Mouse (Mus musculus): ENCODE measurements around the gene Gng10. TPM values are rescaled to one million over a fixed set of nuclear protein-coding genes. Genes with fewer than 3 reads are reported as not detected.

Gene Gng10
- polyA plus RNA-seq, 1 experiment from 2014 or later: 89.6 TPM

GRCm38 (mm10) chr4:59009186-59009585 lies 25.7 kb upstream of the Gng10 start:
- no peaks in the 10 kb centered on the region for H3K9me3 ChIP-seq (ENCODE audit: control insufficient read depth, low read length)
- no peaks in the 10 kb centered on the region for H3K27me3 ChIP-seq (ENCODE audit: control insufficient read depth, insufficient read depth, low read length)
- ATAC-seq (ENCODE audit: insufficient read depth, low FRiP score, low TSS enrichment) (no peak), DNase-seq (ENCODE audit: low spot score) (no peak)
- H3K4me2 ChIP-seq (ENCODE audit: low read depth): no peak overlapping the region
- peaks cover under 1% of the 10 kb centered on the region; the same call in 1 of the 2 replicates for H3K4me1 ChIP-seq (ENCODE audit: control insufficient read depth, insufficient read depth, low read length)
- H3K9ac ChIP-seq (ENCODE audit: low read length): no peak overlapping the region
- no peak overlapping the region for H3K4me3 ChIP-seq (ENCODE audit: low read depth, low read length)
- H3K36me3 ChIP-seq (ENCODE audit: control insufficient read depth, insufficient read depth, low read length): no peaks in the 10 kb centered on the region
- 88% methylated on average over 7 of the region's 7 CpGs for WGBS
- no peak overlapping the region for H3K27ac ChIP-seq (ENCODE audit: low read depth, low read length)

GRCm38 (mm10) chr4:59009696-59010095 lies 25.2 kb upstream of the Gng10 start:
- Histone ChIP-seq H3K9ac (ENCODE audit: low read length) (no peak overlapping the region), H3K4me2 (ENCODE audit: low read depth) (no peak overlapping the region), H3K27me3 (ENCODE audit: control insufficient read depth, insufficient read depth, low read length) (no peaks in the 10 kb centered on the region), H3K9me3 (ENCODE audit: control insufficient read depth, low read length) (no peaks in the 10 kb centered on the region), H3K4me3 (ENCODE audit: low read depth, low read length) (no peak overlapping the region), H3K4me1 (ENCODE audit: control insufficient read depth, insufficient read depth, low read length) (no peaks in the 10 kb centered on the region; the same call in 1 of the 2 replicates), H3K36me3 (ENCODE audit: control insufficient read depth, insufficient read depth, low read length) (no peaks in the 10 kb centered on the region), H3K27ac (ENCODE audit: low read depth, low read length) (no peak overlapping the region)
- WGBS: 89% methylated on average over 4 of the region's 4 CpGs
- DNase-seq (ENCODE audit: low spot score): no peak
- ATAC-seq (ENCODE audit: insufficient read depth, low FRiP score, low TSS enrichment): no peak

- ATAC-seq (ENCODE audit: insufficient read depth, low FRiP score, low TSS enrichment) (no peak), DNase-seq (ENCODE audit: low spot score) (no peak)
- Histone ChIP-seq H3K4me1 (ENCODE audit: control insufficient read depth, insufficient read depth, low read length) (no peaks in the 10 kb centered on the region), H3K27ac (ENCODE audit: low read depth, low read length) (no peak overlapping the region), H3K4me3 (ENCODE audit: low read depth, low read length) (no peak overlapping the region), H3K9me3 (ENCODE audit: control insufficient read depth, low read length) (no peaks in the 10 kb centered on the region), H3K9ac (ENCODE audit: low read length) (no peak overlapping the region), H3K27me3 (ENCODE audit: control insufficient read depth, insufficient read depth, low read length) (no peaks in the 10 kb centered on the region), H3K36me3 (ENCODE audit: control insufficient read depth, insufficient read depth, low read length) (no peaks in the 10 kb centered on the region), H3K4me2 (ENCODE audit: low read depth) (no peak overlapping the region)
- 78% methylated on average over 3 of the region's 3 CpGs for WGBS
Observed at GRCm38 (mm10) chr4:59011446-59011845, 23.4 kb upstream of the Gng10 start.

GRCm38 (mm10) chr4:59015181-59015580 lies 19.7 kb upstream of the Gng10 start:
- DNase-seq (ENCODE audit: low spot score) (no peak), ATAC-seq (ENCODE audit: insufficient read depth, low FRiP score, low TSS enrichment) (no peak)
- Histone ChIP-seq H3K36me3 (ENCODE audit: control insufficient read depth, insufficient read depth, low read length) (no peaks in the 10 kb centered on the region), H3K27ac (ENCODE audit: low read depth, low read length) (no peak overlapping the region), H3K9ac (ENCODE audit: low read length) (no peak overlapping the region), H3K9me3 (ENCODE audit: control insufficient read depth, low read length) (no peaks in the 10 kb centered on the region), H3K4me3 (ENCODE audit: low read depth, low read length) (no peak overlapping the region), H3K4me1 (ENCODE audit: control insufficient read depth, insufficient read depth, low read length) (no peaks in the 10 kb centered on the region), H3K4me2 (ENCODE audit: low read depth) (no peak overlapping the region), H3K27me3 (ENCODE audit: control insufficient read depth, insufficient read depth, low read length) (no peaks in the 10 kb centered on the region)
- 91% methylated on average over 3 of the region's 3 CpGs for WGBS

GRCm38 (mm10) chr4:59016922-59017321 lies 18.0 kb upstream of the Gng10 start:
- Histone ChIP-seq H3K36me3 (ENCODE audit: control insufficient read depth, insufficient read depth, low read length) (no peaks in the 10 kb centered on the region), H3K4me1 (ENCODE audit: control insufficient read depth, insufficient read depth, low read length) (no peaks in the 10 kb centered on the region), H3K27ac (ENCODE audit: low read depth, low read length) (no peak overlapping the region), H3K4me2 (ENCODE audit: low read depth) (no peak overlapping the region), H3K4me3 (ENCODE audit: low read depth, low read length) (no peak overlapping the region), H3K9ac (ENCODE audit: low read length) (no peak overlapping the region), H3K9me3 (ENCODE audit: control insufficient read depth, low read length) (no peaks in the 10 kb centered on the region), H3K27me3 (ENCODE audit: control insufficient read depth, insufficient read depth, low read length) (no peaks in the 10 kb centered on the region)
- ATAC-seq (ENCODE audit: insufficient read depth, low FRiP score, low TSS enrichment) (no peak), DNase-seq (ENCODE audit: low spot score) (no peak)
- WGBS: 92% methylated on average over 2 of the region's 2 CpGs

- Histone ChIP-seq H3K9me3 (ENCODE audit: control insufficient read depth, low read length) (no peaks in the 10 kb centered on the region), H3K4me2 (ENCODE audit: low read depth) (peak overlapping the region; percentile 70), H3K27me3 (ENCODE audit: control insufficient read depth, insufficient read depth, low read length) (no peaks in the 10 kb centered on the region), H3K9ac (ENCODE audit: low read length) (no peak overlapping the region; the same call in 1 of the 2 replicates), H3K36me3 (ENCODE audit: control insufficient read depth, insufficient read depth, low read length) (no peaks in the 10 kb centered on the region), H3K27ac (ENCODE audit: low read depth, low read length) (no peak overlapping the region), H3K4me1 (ENCODE audit: control insufficient read depth, insufficient read depth, low read length) (no peaks in the 10 kb centered on the region), H3K4me3 (ENCODE audit: low read depth, low read length) (peak overlapping the region; percentile 58)
- DNase-seq (ENCODE audit: low spot score) (no peak), ATAC-seq (ENCODE audit: insufficient read depth, low FRiP score, low TSS enrichment) (no peak)
- 81% methylated on average over 10 of the region's 10 CpGs for WGBS
Observed at GRCm38 (mm10) chr4:59034325-59034917, 467 bp upstream of the Gng10 start.

- DNase-seq (ENCODE audit: low spot score): peak; percentile 20
- 62% methylated on average over 18 of the region's 18 CpGs for WGBS
Observed at GRCm38 (mm10) chr4:59035786-59036350, 980 bp downstream of the Gng10 start.

GRCm38 (mm10) chr4:59036490-59037127 lies 1.7 kb downstream of the Gng10 start:
- Histone ChIP-seq H3K9ac (ENCODE audit: low read length) (no peak overlapping the region; the same call in 1 of the 2 replicates), H3K4me3 (ENCODE audit: low read depth, low read length) (no peak overlapping the region), H3K36me3 (ENCODE audit: control insufficient read depth, insufficient read depth, low read length) (no peaks in the 10 kb centered on the region), H3K9me3 (ENCODE audit: control insufficient read depth, low read length) (no peaks in the 10 kb centered on the region), H3K4me1 (ENCODE audit: control insufficient read depth, insufficient read depth, low read length) (no peaks in the 10 kb centered on the region), H3K27ac (ENCODE audit: low read depth, low read length) (no peak overlapping the region), H3K27me3 (ENCODE audit: control insufficient read depth, insufficient read depth, low read length) (no peaks in the 10 kb centered on the region), H3K4me2 (ENCODE audit: low read depth) (no peak overlapping the region)
- DNase-seq (ENCODE audit: low spot score): peak; percentile 78
- peak; percentile 17 for ATAC-seq (ENCODE audit: insufficient read depth, low FRiP score, low TSS enrichment)
- 54% methylated on average over 13 of the region's 13 CpGs for WGBS

More at GRCm38 (mm10) chr4:59035786-59036350, 980 bp downstream of the Gng10 start:
- Histone ChIP-seq H3K9me3 (ENCODE audit: control insufficient read depth, low read length) (no peaks in the 10 kb centered on the region), H3K36me3 (ENCODE audit: control insufficient read depth, insufficient read depth, low read length) (no peaks in the 10 kb centered on the region), H3K9ac (ENCODE audit: low read length) (peak overlapping the region; percentile 83), H3K4me3 (ENCODE audit: low read depth, low read length) (peak overlapping the region; percentile 58), H3K27ac (ENCODE audit: low read depth, low read length) (no peak overlapping the region), H3K27me3 (ENCODE audit: control insufficient read depth, insufficient read depth, low read length) (no peaks in the 10 kb centered on the region), H3K4me1 (ENCODE audit: control insufficient read depth, insufficient read depth, low read length) (no peaks in the 10 kb centered on the region), H3K4me2 (ENCODE audit: low read depth) (peak overlapping the region; percentile 70)
- ATAC-seq (ENCODE audit: insufficient read depth, low FRiP score, low TSS enrichment): peak; percentile 36; the same call in 1 of the 2 replicates

GRCm38 (mm10) chr4:59037525-59037924 lies 2.6 kb downstream of the Gng10 start:
- no peaks in the 10 kb centered on the region for H3K4me1 ChIP-seq (ENCODE audit: control insufficient read depth, insufficient read depth, low read length)
- no peaks in the 10 kb centered on the region for H3K9me3 ChIP-seq (ENCODE audit: control insufficient read depth, low read length)
- DNase-seq (ENCODE audit: low spot score) (no peak), ATAC-seq (ENCODE audit: insufficient read depth, low FRiP score, low TSS enrichment) (no peak)
- WGBS: 88% methylated on average over 3 of the region's 3 CpGs
- H3K36me3 ChIP-seq (ENCODE audit: control insufficient read depth, insufficient read depth, low read length): no peaks in the 10 kb centered on the region
- no peak overlapping the region for H3K4me3 ChIP-seq (ENCODE audit: low read depth, low read length)
- H3K27me3 ChIP-seq (ENCODE audit: control insufficient read depth, insufficient read depth, low read length): no peaks in the 10 kb centered on the region
- no peak overlapping the region for H3K9ac ChIP-seq (ENCODE audit: low read length)
- no peak overlapping the region for H3K27ac ChIP-seq (ENCODE audit: low read depth, low read length)
- H3K4me2 ChIP-seq (ENCODE audit: low read depth): no peak overlapping the region

All from neural tube, embryonic 11.5 days (tissue).